Mouse (Mus musculus) forebrain, embryonic 16.5 days (tissue): Measurements from ENCODE around the gene Spata16. TPM values are rescaled to one million over a fixed set of nuclear protein-coding genes. Genes with fewer than 3 reads are reported as not detected.

ENCODE experiments used
- ATAC-seq: fragments of 200-750 bp; cut with Nextera tagmentation; 2 replicates; pipeline ENCODE4 v1.8.0; 2017; ENCODE audit warnings: mild to moderate bottlenecking, moderate library complexity
- H3K27ac ChIP-seq: fragments of 300-500 bp; sonication (generic); 2 replicates; pipeline ENCODE4 v1.5.1; 2014; ENCODE audit warnings: low read length, control low read depth
- H3K27me3 ChIP-seq: fragments of 300-500 bp; sonication (generic); replicated peaks from 2 replicates; pipeline ENCODE4 v1.6.1; 2014; ENCODE audit warnings: low read length; ENCODE audit not compliant: control insufficient read depth, insufficient read depth
- H3K36me3 ChIP-seq: fragments of 300-500 bp; sonication (generic); 2 replicates; pipeline ENCODE4 v1.6.1; 2014; ENCODE audit not compliant: control insufficient read depth, insufficient read depth
- H3K4me1 ChIP-seq: fragments of 300-500 bp; sonication (generic); replicated peaks from 2 replicates; pipeline ENCODE4 v1.6.1; 2014; ENCODE audit warnings: low read length; ENCODE audit not compliant: control insufficient read depth, insufficient read depth
- H3K4me2 ChIP-seq: fragments of 300-500 bp; sonication (generic); 2 replicates; pipeline ENCODE4 v1.6.1; 2014; ENCODE audit warnings: mild to moderate bottlenecking, low read length, control low read depth
- H3K4me3 ChIP-seq: fragments of 300-500 bp; sonication (generic); replicated peaks from 2 replicates; pipeline ENCODE4 v1.5.1; 2014; ENCODE audit warnings: mild to moderate bottlenecking, low read length, control low read depth
- H3K9ac ChIP-seq: fragments of 300-500 bp; sonication (generic); replicated peaks from 2 replicates; pipeline ENCODE4 v1.6.1; 2014; ENCODE audit warnings: low read depth, low read length, control low read depth
- H3K9me3 ChIP-seq: fragments of 300-500 bp; sonication (generic); 2 replicates; pipeline ENCODE4 v1.6.1; 2016; ENCODE audit warnings: low read length; ENCODE audit not compliant: control insufficient read depth
- WGBS: fragments of 180-500 bp; shearing (Covaris S2); extraction: QIAGEN DNeasy Blood & Tissue Kit; methylation state at CpG from one replicate; pipeline ENCODE4 v1.1.7; 2014; 5-methylcytosine and 5-hydroxymethylcytosine counted together
- microRNA-seq: library from miRNA; unstranded; fragments of <30 nt; microRNA quantifications from one replicate; pipeline ENCODE4, GENCODE M21; 2017
- polyA plus RNA-seq: library from polyadenylated mRNA; unstranded; fragments of >200 nt; fragmentation: Nextera tagmentation; extraction: Ambion mirVana; gene quantifications from 2 replicates; pipeline ENCODE4 v1.2.1, GENCODE M21; 2015

Spata16 gene
- polyA plus RNA-seq, 1 experiment from 2014 or later: not detected

GRCm38 (mm10) chr3:26981979-26982623, 344.7 kb downstream of the Spata16 start:
- no peaks in the 10 kb centered on the region for H3K27me3 ChIP-seq
- no peak for ATAC-seq
- H3K4me3 ChIP-seq: no peak overlapping the region
- no peaks in the 10 kb centered on the region for H3K36me3 ChIP-seq
- no peak overlapping the region for H3K27ac ChIP-seq
- H3K4me1 ChIP-seq: no peaks in the 10 kb centered on the region
- H3K4me2 ChIP-seq: no peak overlapping the region
- H3K9me3 ChIP-seq: no peaks in the 10 kb centered on the region
- WGBS: 91% methylated on average over 6 of the region's 6 CpGs
- H3K9ac ChIP-seq: no peak overlapping the region

GRCm38 (mm10) chr3:26983749-26984148, 346.3 kb downstream of the Spata16 start:
- Histone ChIP-seq H3K9me3 (no peaks in the 10 kb centered on the region), H3K27me3 (no peaks in the 10 kb centered on the region), H3K9ac (no peak overlapping the region), H3K4me1 (no peaks in the 10 kb centered on the region), H3K27ac (no peak overlapping the region), H3K4me3 (no peak overlapping the region), H3K36me3 (no peaks in the 10 kb centered on the region), H3K4me2 (no peak overlapping the region)
- WGBS: 77% methylated on average over 6 of the region's 6 CpGs
- ATAC-seq: no peak

GRCm38 (mm10) chr3:27006844-27007243, 369.4 kb downstream of the Spata16 start:
- H3K27me3 ChIP-seq: no peaks in the 10 kb centered on the region
- H3K9ac ChIP-seq: no peak overlapping the region
- no peak overlapping the region for H3K27ac ChIP-seq
- no peaks in the 10 kb centered on the region for H3K36me3 ChIP-seq
- ATAC-seq: no peak
- WGBS: 63% methylated on average over 1 of the region's 1 CpGs
- no peak overlapping the region for H3K4me2 ChIP-seq
- no peak overlapping the region for H3K4me3 ChIP-seq
- H3K9me3 ChIP-seq: no peaks in the 10 kb centered on the region
- no peaks in the 10 kb centered on the region for H3K4me1 ChIP-seq

- H3K4me1 ChIP-seq: no peaks in the 10 kb centered on the region
- WGBS: 42% methylated on average over 3 of the region's 3 CpGs
- ATAC-seq: no peak
Measured at GRCm38 (mm10) chr3:27027957-27028356, 390.5 kb downstream of the Spata16 start.

GRCm38 (mm10) chr3:27028526-27028925, 391.1 kb downstream of the Spata16 start:
- Histone ChIP-seq H3K27me3 (no peaks in the 10 kb centered on the region), H3K4me2 (no peak overlapping the region), H3K9ac (no peak overlapping the region), H3K36me3 (no peaks in the 10 kb centered on the region), H3K9me3 (no peaks in the 10 kb centered on the region), H3K4me1 (no peaks in the 10 kb centered on the region), H3K4me3 (no peak overlapping the region), H3K27ac (no peak overlapping the region)
- ATAC-seq: no peak

More at GRCm38 (mm10) chr3:27027957-27028356, 390.5 kb downstream of the Spata16 start:
- Histone ChIP-seq H3K9me3 (no peaks in the 10 kb centered on the region), H3K36me3 (no peaks in the 10 kb centered on the region), H3K27me3 (no peaks in the 10 kb centered on the region), H3K27ac (no peak overlapping the region), H3K9ac (no peak overlapping the region), H3K4me2 (no peak overlapping the region), H3K4me3 (no peak overlapping the region)

GRCm38 (mm10) chr3:27030067-27030857, 392.8 kb downstream of the Spata16 start:
- Histone ChIP-seq H3K4me3 (no peak overlapping the region), H3K36me3 (no peaks in the 10 kb centered on the region), H3K4me2 (no peak overlapping the region), H3K27ac (no peak overlapping the region), H3K9ac (no peak overlapping the region), H3K9me3 (no peaks in the 10 kb centered on the region), H3K4me1 (no peaks in the 10 kb centered on the region), H3K27me3 (no peaks in the 10 kb centered on the region)
- WGBS: 88% methylated on average over 8 of the region's 8 CpGs
- ATAC-seq: no peak

Small RNAs within 50 kb of the gene (microRNA-seq; reads per million reads assigned to microRNA genes)
- gene Gm25773 (not detected), gene Gm44464 (not detected)
